Mouse (Mus musculus): ENCODE measurements around the gene Erp29. TPM values are rescaled to one million over a fixed set of nuclear protein-coding genes. Genes with fewer than 3 reads are reported as not detected.

The Erp29 gene
- total and polyA plus RNA-seq, 3 experiments, result 204 to 258 (median 252) TPM

DNA sequence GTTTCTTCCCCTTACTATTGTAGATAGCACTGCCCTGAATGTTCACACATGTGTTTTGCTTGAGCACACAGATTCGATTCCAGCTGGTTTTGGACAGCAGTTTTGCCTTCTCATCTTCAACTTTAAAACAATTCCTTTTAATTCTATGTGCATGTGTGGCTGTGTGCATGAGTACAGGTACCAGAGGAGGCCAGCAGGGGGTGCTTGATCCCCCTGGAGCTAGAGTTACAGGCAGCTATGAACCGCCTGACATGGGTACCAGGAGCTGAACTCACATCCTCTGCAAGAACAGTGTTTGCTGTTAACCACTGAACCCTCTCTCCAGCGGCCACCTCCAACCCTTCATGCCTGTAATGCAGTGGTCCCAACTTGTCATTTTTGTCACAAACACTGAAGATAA lies 3.9 kb downstream of the Erp29 start:
- in situ Hi-C loops (cut with MboI; ENCODE audit: low pct_ligation_motif_present, low pct_unique_long_range_greater_than_20kb, low sequenced_read_pairs) (no loop called here), dilution Hi-C loops (cut with MboI; ENCODE audit: extremely low pct_ligation_motif_present, extremely low pct_unique_long_range_greater_than_20kb, low sequenced_read_pairs) (no loop called here)
- H3K27ac ChIP-seq (ENCODE audit: insufficient read depth, low read depth), result no peak overlapping the region
- TF ChIP-seq CTCF (conservative IDR thresholded peaks at IDR 0.05 in 1 of 2, IDR thresholded peaks at IDR 0.05 in 1 of 2; ENCODE audit: low read depth in 2 of 2, low read length in 2 of 2), result peak in 1 of 2 experiments; percentile 54; a peak in 2 of 4 replicates
- no peak for TF ChIP-seq IRF4 (IDR thresholded peaks at IDR 0.05; ENCODE audit: low read depth, low read length)
- no peak; the same call in none of the 2 replicates for TF ChIP-seq SMC3 (IDR thresholded peaks at IDR 0.05; ENCODE audit: low read depth, low read length)
- TF ChIP-seq POLR2A (IDR thresholded peaks at IDR 0.05; ENCODE audit: low read depth, low read length), result peak; percentile 5; the same call in 1 of the 2 replicates
- TF ChIP-seq MYC (IDR thresholded peaks at IDR 0.05; ENCODE audit: low read depth, low read length), result no peak
- no peak for TF ChIP-seq MAZ (IDR thresholded peaks at IDR 0.05; ENCODE audit: low read depth, low read length)
- no peak; the same call in 1 of the 2 replicates for TF ChIP-seq RAD21 (IDR thresholded peaks at IDR 0.05; ENCODE audit: low read depth, low read length)
- TF ChIP-seq MAX (IDR thresholded peaks at IDR 0.05; ENCODE audit: low read length), result no peak
- TF ChIP-seq SIN3A (IDR thresholded peaks at IDR 0.05; ENCODE audit: low read length), result no peak
- H3K9me3 ChIP-seq (replicated peaks; ENCODE audit: low read length), result peaks cover 2% of the 10 kb centered on the region
- no peak overlapping the region for H3K9ac ChIP-seq (ENCODE audit: insufficient read depth, low read depth)
- DNase-seq (ENCODE audit: extremely low read depth), result no peak
- H3K4me3 ChIP-seq (replicated peaks in 1 of 3; ENCODE audit: low read depth in 2 of 3, low read length in 2 of 3, poor library complexity in 1 of 3), result no peak overlapping the region
- H3K36me3 ChIP-seq (replicated peaks in 1 of 2; ENCODE audit: control insufficient read depth in 1 of 2, insufficient read depth in 1 of 2, low read length in 1 of 2), result peaks cover 58 to 63% of the 10 kb centered on the region in 2 experiments
- H3K27me3 ChIP-seq (replicated peaks), result no peaks in the 10 kb centered on the region
- peaks cover 25% of the 10 kb centered on the region for H3K79me2 ChIP-seq (replicated peaks; ENCODE audit: control insufficient read depth, extremely low read depth, insufficient read depth, poor library complexity, severe bottlenecking)
- H3K4me1 ChIP-seq (ENCODE audit: control insufficient read depth in 1 of 2, insufficient read depth in 2 of 2), result peaks cover 9 to 61% of the 10 kb centered on the region in 2 experiments
- H3K4me2 ChIP-seq (ENCODE audit: insufficient read depth, low read depth, poor library complexity, severe bottlenecking), result no peak overlapping the region

DNA sequence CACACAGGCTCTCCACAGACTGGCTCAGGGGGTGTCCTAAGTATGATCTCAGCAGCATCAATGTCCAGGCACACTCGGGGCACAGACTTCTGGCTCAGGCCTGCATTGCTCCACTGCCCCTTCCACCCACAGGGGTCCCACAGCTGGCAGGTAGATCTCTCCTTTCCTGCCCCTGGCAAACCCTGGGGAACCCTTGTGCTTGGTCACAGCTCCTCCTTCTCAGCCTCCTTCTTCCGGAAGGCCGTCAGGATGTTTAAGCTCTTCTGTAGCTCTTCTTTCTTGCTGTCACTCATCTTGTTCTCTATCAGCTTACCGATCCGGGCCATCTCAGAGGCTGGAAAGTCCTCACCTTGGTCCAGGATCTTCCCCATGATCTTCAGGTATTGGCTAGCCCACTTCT lies 7.4 kb downstream of the Erp29 start:
- H3K79me2 ChIP-seq (replicated peaks; ENCODE audit: control insufficient read depth, extremely low read depth, insufficient read depth, poor library complexity, severe bottlenecking), result peaks cover 11% of the 10 kb centered on the region; the same call in 1 of the 2 replicates
- H3K27ac ChIP-seq (ENCODE audit: insufficient read depth, low read depth), result no peak overlapping the region
- in situ Hi-C loops (cut with MboI; ENCODE audit: low pct_ligation_motif_present, low pct_unique_long_range_greater_than_20kb, low sequenced_read_pairs), result no loop called here
- DNase-seq (ENCODE audit: extremely low read depth), result no peak
- H3K36me3 ChIP-seq (replicated peaks in 1 of 2; ENCODE audit: control insufficient read depth in 1 of 2, insufficient read depth in 1 of 2, low read length in 1 of 2), result peaks cover 79 to 94% of the 10 kb centered on the region in 2 experiments
- dilution Hi-C loops (cut with MboI; ENCODE audit: extremely low pct_ligation_motif_present, extremely low pct_unique_long_range_greater_than_20kb, low sequenced_read_pairs), result no loop called here
- H3K9me3 ChIP-seq (replicated peaks; ENCODE audit: low read length), result peaks cover 2% of the 10 kb centered on the region
- no peak for TF ChIP-seq MEF2A (IDR thresholded peaks at IDR 0.05; ENCODE audit: borderline replicate concordance, low read depth, low read length)
- TF ChIP-seq IRF4 (IDR thresholded peaks at IDR 0.05; ENCODE audit: low read depth, low read length), result no peak
- no peak for TF ChIP-seq ELF1 (IDR thresholded peaks at IDR 0.05; ENCODE audit: low read depth, low read length)
- no peak for TF ChIP-seq CHD1 (IDR thresholded peaks at IDR 0.05; ENCODE audit: low read depth, low read length)
- TF ChIP-seq JUND (conservative IDR thresholded peaks at IDR 0.05; ENCODE audit: low read depth, low read length), result no peak
- no peak for TF ChIP-seq MAZ (IDR thresholded peaks at IDR 0.05; ENCODE audit: low read depth, low read length)
- no peak for TF ChIP-seq E2F4 (IDR thresholded peaks at IDR 0.05; ENCODE audit: insufficient replicate concordance, low read depth, low read length)
- H3K9ac ChIP-seq (ENCODE audit: insufficient read depth, low read depth), result no peak overlapping the region
- H3K27me3 ChIP-seq (replicated peaks), result no peaks in the 10 kb centered on the region
- no peak overlapping the region for H3K4me3 ChIP-seq (replicated peaks in 1 of 3; ENCODE audit: low read depth in 2 of 3, low read length in 2 of 3, poor library complexity in 1 of 3)
- no peak overlapping the region for H3K4me2 ChIP-seq (ENCODE audit: insufficient read depth, low read depth, poor library complexity, severe bottlenecking)
- peaks cover 5 to 71% of the 10 kb centered on the region in 2 experiments; a peak in 3 of 4 replicates for H3K4me1 ChIP-seq (ENCODE audit: control insufficient read depth in 1 of 2, insufficient read depth in 2 of 2)

DNA sequence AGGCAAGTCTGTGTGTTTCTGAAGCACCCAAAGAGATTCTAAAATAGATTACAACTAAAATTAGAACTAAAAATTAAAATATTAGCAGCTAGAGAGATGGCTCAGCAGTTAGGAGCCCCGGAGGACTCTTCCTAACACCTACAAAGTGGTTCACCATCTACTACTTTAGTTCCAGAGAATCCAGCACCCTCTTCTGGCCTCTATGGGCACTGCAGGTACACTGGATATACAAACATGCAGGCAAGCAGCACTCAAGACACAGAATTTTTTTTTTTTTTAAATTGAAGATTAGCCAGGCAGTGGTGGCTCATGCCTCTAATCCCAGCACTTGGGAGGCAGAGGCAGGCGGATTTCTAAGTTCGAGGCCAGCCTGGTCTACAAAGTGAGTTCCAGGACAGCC lies 8.8 kb downstream of the Erp29 start:
- no peaks in the 10 kb centered on the region for H3K27me3 ChIP-seq (replicated peaks)
- H3K27ac ChIP-seq (ENCODE audit: insufficient read depth, low read depth), result no peak overlapping the region
- dilution Hi-C loops (cut with MboI; ENCODE audit: extremely low pct_ligation_motif_present, extremely low pct_unique_long_range_greater_than_20kb, low sequenced_read_pairs), result no loop called here
- peaks cover 82 to 97% of the 10 kb centered on the region in 2 experiments for H3K36me3 ChIP-seq (replicated peaks in 1 of 2; ENCODE audit: control insufficient read depth in 1 of 2, insufficient read depth in 1 of 2, low read length in 1 of 2)
- in situ Hi-C loops (cut with MboI; ENCODE audit: low pct_ligation_motif_present, low pct_unique_long_range_greater_than_20kb, low sequenced_read_pairs), result no loop called here
- peak; percentile 74 for DNase-seq (ENCODE audit: extremely low read depth)
- peaks cover 3 to 68% of the 10 kb centered on the region in 2 experiments; a peak in 3 of 4 replicates for H3K4me1 ChIP-seq (ENCODE audit: control insufficient read depth in 1 of 2, insufficient read depth in 2 of 2)
- H3K9me3 ChIP-seq (replicated peaks; ENCODE audit: low read length), result peaks cover 2% of the 10 kb centered on the region
- no peak overlapping the region for H3K4me2 ChIP-seq (ENCODE audit: insufficient read depth, low read depth, poor library complexity, severe bottlenecking)
- peak; percentile 36 for TF ChIP-seq SMC3 (IDR thresholded peaks at IDR 0.05; ENCODE audit: low read depth, low read length)
- TF ChIP-seq SIN3A (IDR thresholded peaks at IDR 0.05; ENCODE audit: low read length), result no peak
- TF ChIP-seq ZNF384 (IDR thresholded peaks at IDR 0.05; ENCODE audit: low read depth, low read length), result peak; percentile 39; the same call in 1 of the 2 replicates
- peak in 1 of 2 experiments; percentile 58; a peak in 3 of 4 replicates for TF ChIP-seq CTCF (conservative IDR thresholded peaks at IDR 0.05 in 1 of 2, IDR thresholded peaks at IDR 0.05 in 1 of 2; ENCODE audit: low read depth in 2 of 2, low read length in 2 of 2)
- H3K79me2 ChIP-seq (replicated peaks; ENCODE audit: control insufficient read depth, extremely low read depth, insufficient read depth, poor library complexity, severe bottlenecking), result 0 out of 2 replicates have a peak, but pooled peaks cover 3% of the 10 kb centered on the region
- no peak overlapping the region for H3K9ac ChIP-seq (ENCODE audit: insufficient read depth, low read depth)
- H3K4me3 ChIP-seq (replicated peaks in 1 of 3; ENCODE audit: low read depth in 2 of 3, low read length in 2 of 3, poor library complexity in 1 of 3), result no peak overlapping the region
